ENCODE assay signal across 8 mouse cellular contexts in genomic region chr5:116123344-116123743, GRCm38 (mm10). TPM values are rescaled to one million over a fixed set of nuclear protein-coding genes. Genes with fewer than 3 reads are reported as not detected.
DNase-seq lines count a peak whose midpoint lies in the region; ATAC-seq lines count a peak whose summit lies in the region.

No protein-coding gene starts in this region.

- H3K4me1 ChIP-seq in limb, embryonic 13.5 days = no peaks in the 10 kb centered on the region
- no peaks in the 10 kb centered on the region for H3K4me1 ChIP-seq in stomach, embryonic 16.5 days (ENCODE audit: control insufficient read depth, insufficient read depth, low read length)

- peak; percentile 61; the same call in 1 of the 2 replicates for ATAC-seq in limb, embryonic 13.5 days (ENCODE audit: low FRiP score, low read depth)
- ATAC-seq in stomach, embryonic 16.5 days (ENCODE audit: insufficient read depth, low FRiP score) = peak; percentile 76; the same call in 1 of the 2 replicates

- no peak overlapping the region for H3K9ac ChIP-seq in limb, embryonic 13.5 days
- no peak overlapping the region for H3K9ac ChIP-seq in stomach, embryonic 16.5 days (ENCODE audit: low read length)

- no peaks in the 10 kb centered on the region for H3K27me3 ChIP-seq in limb, embryonic 13.5 days
- no peaks in the 10 kb centered on the region for H3K27me3 ChIP-seq in stomach, embryonic 16.5 days (ENCODE audit: control insufficient read depth, insufficient read depth, low read length)

- WGBS in limb, embryonic 13.5 days = 9% methylated on average over 11 of the region's 11 CpGs
- WGBS in stomach, embryonic 16.5 days = 9% methylated on average over 11 of the region's 11 CpGs

- H3K36me3 ChIP-seq in limb, embryonic 13.5 days = no peaks in the 10 kb centered on the region
- no peaks in the 10 kb centered on the region for H3K36me3 ChIP-seq in stomach, embryonic 16.5 days (ENCODE audit: control insufficient read depth, insufficient read depth, low read length)

- H3K9me3 ChIP-seq in limb, embryonic 13.5 days = no peaks in the 10 kb centered on the region
- no peaks in the 10 kb centered on the region for H3K9me3 ChIP-seq in stomach, embryonic 16.5 days (replicated peaks; ENCODE audit: control insufficient read depth, low read length)

- DNase-seq in 3T3-L1 (ENCODE audit: low read depth, low spot score) = peak; percentile 97
- DNase-seq in adrenal gland, adult 18-20 months (ENCODE audit: low spot score in 2 of 2) = peak; percentile 64 to 69
- peak; percentile 95 for DNase-seq in embryo, embryonic 10 days (ENCODE audit: low spot score)
- peak; percentile 45 for DNase-seq in gastrocnemius, postnatal 25 days
- DNase-seq in kidney, adult 8-10 months = peak; percentile 30 to 77
- peak; percentile 81 for DNase-seq in naive thymus-derived CD4-positive, alpha-beta T cell, adult 2 months (ENCODE audit: low read depth)

- H3K4me2 ChIP-seq in limb, embryonic 13.5 days (replicated peaks) = no peak overlapping the region
- H3K4me2 ChIP-seq in stomach, embryonic 16.5 days (ENCODE audit: low read depth, low read length) = no peak overlapping the region

- H3K27ac ChIP-seq in limb, embryonic 13.5 days = no peak overlapping the region
- no peak overlapping the region for H3K27ac ChIP-seq in stomach, embryonic 16.5 days (ENCODE audit: low read length)

- no peak overlapping the region for H3K4me3 ChIP-seq in limb, embryonic 13.5 days
- H3K4me3 ChIP-seq in stomach, embryonic 16.5 days (replicated peaks; ENCODE audit: low read length) = no peak overlapping the region

RNA-seq across cellular contexts. Expression of gene Tmem233, which starts 40.3 kb away (rescaled TPM):
- not detected for total RNA-seq in adrenal gland, adult 18-20 months (2021)
- 10 to 100 TPM; 69.2 to 93.6 TPM for total RNA-seq in gastrocnemius, postnatal 25 days (2021)
- polyA plus RNA-seq in limb, embryonic 13.5 days (2015; fragmentation: Nextera tagmentation; extraction: Ambion mirVana) = not detected in 2 replicates
- 0.09 TPM in 1 of 2 replicates, not detected in the other for polyA plus RNA-seq in stomach, embryonic 16.5 days (2015; fragmentation: Nextera tagmentation; extraction: Ambion mirVana)

Comparison
In these comparisons a context has a peak if more than half of its experiments do, and no peak if none do; other contexts are left out.
1. DNase-seq: peak in every context shown above with its lines; median percentile 97 in 3T3-L1; 95 in embryo, embryonic 10 days; 81 in naive thymus-derived CD4-positive, alpha-beta T cell, adult 2 months; 66 in adrenal gland, adult 18-20 months; 54 in kidney, adult 8-10 months; 45 in gastrocnemius, postnatal 25 days.
2. RNA of gene Tmem233, which starts 40.3 kb away (total RNA-seq): 69.2 to 93.6 TPM in gastrocnemius, postnatal 25 days; not detected in adrenal gland, adult 18-20 months; every median in the first group is over 10 times any median in the second.